Mouse (Mus musculus) stomach, postnatal 0 days (tissue): ENCODE data around the gene Ednrb. TPM values are rescaled to one million over a fixed set of nuclear protein-coding genes. Genes with fewer than 3 reads are reported as not detected.
A peak's percentile ranks its signal among the peaks of the same experiment; 100 is the strongest.

Experiments
- ATAC-seq: fragments of 200-750 bp; cut with Nextera tagmentation; 2 replicates; pipeline ENCODE4 v1.8.0; 2017; ENCODE audit not compliant: low FRiP score, low TSS enrichment
- DNase-seq: peaks from one replicate; pipeline ENCODE4 v3.0.0-alpha.2; 2016; ENCODE audit warnings: low spot score
- H3K27ac ChIP-seq: fragments of 300-500 bp; sonication (generic); replicated peaks from 2 replicates; pipeline ENCODE4 v1.5.1; 2014; ENCODE audit warnings: mild to moderate bottlenecking, control low read depth
- H3K27me3 ChIP-seq: fragments of 300-500 bp; sonication (generic); 2 replicates; pipeline ENCODE4 v1.6.1; 2014; ENCODE audit warnings: low read length; ENCODE audit not compliant: control insufficient read depth, insufficient read depth
- H3K36me3 ChIP-seq: fragments of 300-500 bp; sonication (generic); 2 replicates; pipeline ENCODE4 v1.6.1; 2014; ENCODE audit warnings: low read length, mixed read lengths; ENCODE audit not compliant: control insufficient read depth, insufficient read depth
- H3K4me1 ChIP-seq: fragments of 300-500 bp; sonication (generic); replicated peaks from 2 replicates; pipeline ENCODE4 v1.6.1; 2014; ENCODE audit warnings: antibody characterized with exemption; ENCODE audit not compliant: control insufficient read depth, insufficient read depth
- H3K4me2 ChIP-seq: fragments of 300-500 bp; sonication (generic); replicated peaks from 2 replicates; pipeline ENCODE4 v1.6.1; 2014; ENCODE audit warnings: low read depth, mild to moderate bottlenecking, control low read depth, moderate library complexity
- H3K4me3 ChIP-seq: fragments of 300-500 bp; sonication (generic); 2 replicates; pipeline ENCODE4 v1.5.1; 2014; ENCODE audit warnings: low read depth, low read length, control low read depth
- H3K9ac ChIP-seq: fragments of 300-500 bp; sonication (generic); 2 replicates; pipeline ENCODE4 v1.6.1; 2014; ENCODE audit warnings: mild to moderate bottlenecking, low read length, control low read depth, mixed read lengths
- H3K9me3 ChIP-seq: fragments of 300-500 bp; sonication (generic); 2 replicates; pipeline ENCODE4 v1.6.1; 2016; ENCODE audit warnings: low read length; ENCODE audit not compliant: control insufficient read depth
- CTCF ChIP-seq: IDR thresholded peaks from 2 replicates; pipeline ENCODE4 v1.5.1; 2016; ENCODE audit warnings: antibody characterized with exemption, low read depth, mild to moderate bottlenecking, moderate library complexity
- EP300 ChIP-seq: optimal IDR thresholded peaks from 2 replicates; pipeline ENCODE3; 2016; ENCODE audit warnings: antibody characterized with exemption
- WGBS: fragments of 180-500 bp; shearing (Covaris S2); extraction: QIAGEN DNeasy Blood & Tissue Kit; methylation state at CpG from one replicate; pipeline ENCODE4 v1.1.7; 2014; 5-methylcytosine and 5-hydroxymethylcytosine counted together
- polyA plus RNA-seq: library from polyadenylated mRNA; unstranded; fragments of >200 nt; fragmentation: Nextera tagmentation; extraction: Ambion mirVana; gene quantifications from 2 replicates; pipeline ENCODE4 v1.2.1, GENCODE M21; 2015

Ednrb gene
- polyA plus RNA-seq, 1 experiment from 2014 or later, result 53.7 TPM

DNA sequence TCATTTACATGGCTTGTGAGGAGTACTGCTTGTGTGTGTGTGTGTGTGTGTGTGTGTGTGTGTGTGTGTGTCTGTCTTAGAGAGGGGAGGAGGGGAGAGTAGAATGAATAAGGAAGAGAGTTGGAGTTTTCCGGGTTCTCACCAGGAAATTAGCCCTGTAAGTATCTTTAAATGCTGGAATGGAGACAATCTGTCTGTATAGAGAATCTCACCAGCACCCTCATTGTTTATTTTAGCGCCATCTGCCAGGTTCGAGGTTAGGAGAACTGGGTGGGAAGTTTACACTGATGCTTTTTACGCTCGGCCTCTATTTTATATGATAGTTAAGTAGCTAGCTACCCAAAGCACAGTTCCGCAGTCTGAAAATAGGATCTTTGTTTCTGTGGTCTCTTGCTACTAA is 64.9 kb downstream of the Ednrb start:
- WGBS, result 58% methylated on average over 6 of the region's 6 CpGs
- Histone ChIP-seq H3K4me1 (no peaks in the 10 kb centered on the region), H3K27ac (no peak overlapping the region; the same call in 1 of the 2 replicates), H3K9ac (no peak overlapping the region), H3K36me3 (no peaks in the 10 kb centered on the region), H3K4me2 (no peak overlapping the region), H3K9me3 (no peaks in the 10 kb centered on the region), H3K27me3 (no peaks in the 10 kb centered on the region), H3K4me3 (no peak overlapping the region)
- DNase-seq, result no peak
- no peak for ATAC-seq
- TF ChIP-seq EP300 (no peak), CTCF (no peak)

DNA sequence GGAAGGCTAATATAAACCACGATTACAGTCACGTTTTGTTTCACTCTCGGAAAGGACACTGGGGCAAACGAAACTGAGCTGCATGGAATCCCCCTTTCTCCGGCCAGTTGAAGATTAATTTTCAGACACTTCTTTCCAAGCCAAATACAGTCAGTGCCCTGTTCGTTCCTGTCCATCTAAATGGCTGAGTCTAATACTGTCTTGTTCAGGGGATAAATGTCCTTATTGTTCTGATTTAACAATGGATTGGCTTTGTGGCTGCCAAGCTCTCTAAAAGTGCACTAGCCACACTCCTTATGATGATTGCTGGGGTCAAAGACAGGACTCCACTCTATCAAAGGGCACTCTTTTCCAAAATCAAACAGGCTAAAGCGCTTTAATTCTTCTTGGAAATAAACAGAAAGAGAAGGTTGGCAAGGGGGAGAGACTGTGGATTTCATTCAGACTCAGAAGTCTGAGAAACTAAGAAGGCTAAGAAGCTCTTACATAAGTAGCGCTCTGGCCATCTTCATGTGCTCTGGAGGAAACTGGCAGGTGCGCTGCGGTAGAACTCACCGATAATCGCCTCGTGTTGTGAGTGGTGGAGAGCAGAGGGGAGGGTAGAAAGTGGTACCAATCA is 65.6 kb downstream of the Ednrb start:
- Histone ChIP-seq H3K4me3 (peak overlapping the region; percentile 20; the same call in 1 of the 2 replicates), H3K36me3 (no peaks in the 10 kb centered on the region), H3K4me2 (peak overlapping the region; percentile 40), H3K4me1 (no peaks in the 10 kb centered on the region), H3K27ac (peak overlapping the region; percentile 58), H3K27me3 (no peaks in the 10 kb centered on the region), H3K9me3 (no peaks in the 10 kb centered on the region), H3K9ac (0 out of 2 replicates have a peak overlapping the region, but pooled peaks have one; percentile 27)
- ATAC-seq (peak; percentile 35; the same call in 1 of the 2 replicates), DNase-seq (no peak)
- TF ChIP-seq EP300 (no peak), CTCF (no peak)
- 43% methylated on average over 13 of the region's 13 CpGs for WGBS

DNA sequence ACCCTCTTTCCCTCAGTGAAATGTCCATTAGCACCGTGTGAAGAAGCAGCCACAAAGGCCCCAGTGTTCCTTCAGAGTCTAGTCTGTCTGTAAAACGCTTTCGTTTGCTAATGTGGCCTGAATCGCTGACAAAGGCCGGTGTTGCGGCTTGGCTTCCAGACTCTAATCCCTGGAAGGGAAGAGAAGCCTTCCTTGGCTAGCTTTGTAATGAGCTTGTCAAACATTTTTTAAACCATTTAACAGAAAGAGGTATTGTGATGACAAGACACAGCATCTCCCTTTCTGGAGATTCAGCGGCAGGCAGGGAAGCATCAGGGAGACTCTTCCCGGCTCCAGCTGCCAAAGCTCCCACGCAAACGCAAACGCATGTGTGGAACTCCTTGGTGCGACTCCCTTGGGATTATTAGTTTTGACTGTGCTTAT is 66.2 kb downstream of the Ednrb start:
- Histone ChIP-seq H3K4me3 (peak overlapping the region; percentile 20), H3K4me1 (no peaks in the 10 kb centered on the region), H3K4me2 (peak overlapping the region; percentile 40), H3K27ac (peak overlapping the region; percentile 58), H3K9me3 (no peaks in the 10 kb centered on the region), H3K27me3 (no peaks in the 10 kb centered on the region), H3K36me3 (no peaks in the 10 kb centered on the region), H3K9ac (no peak overlapping the region)
- ATAC-seq, result no peak; the same call in 1 of the 2 replicates
- WGBS, result 26% methylated on average over 12 of the region's 12 CpGs
- DNase-seq, result no peak
- TF ChIP-seq EP300, result no peak
- TF ChIP-seq CTCF, result no peak

DNA sequence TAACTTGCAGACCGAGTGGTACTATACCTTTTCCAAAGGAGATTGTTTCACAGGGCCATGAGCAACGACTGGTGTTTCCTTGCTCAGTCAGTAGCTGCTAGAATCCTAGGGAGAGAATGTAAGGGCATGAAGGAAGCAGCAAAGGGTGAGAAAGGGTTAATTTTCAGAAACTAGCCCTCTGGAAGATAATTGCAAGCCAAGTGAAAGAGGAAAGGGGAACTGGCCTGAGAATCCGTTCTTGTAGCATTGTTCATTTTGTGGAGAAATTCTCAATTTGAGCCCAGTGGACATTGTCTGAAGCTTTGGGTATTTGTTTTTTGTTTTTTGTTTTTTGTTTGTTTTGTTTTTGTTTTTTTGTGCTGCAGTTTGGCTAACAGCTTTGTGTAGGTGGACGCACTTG is 66.8 kb downstream of the Ednrb start:
- no peaks in the 10 kb centered on the region for H3K27me3 ChIP-seq
- ATAC-seq, result no peak
- no peaks in the 10 kb centered on the region for H3K9me3 ChIP-seq
- H3K4me1 ChIP-seq, result no peaks in the 10 kb centered on the region
- no peak overlapping the region for H3K9ac ChIP-seq
- 57% methylated on average over 4 of the region's 4 CpGs for WGBS
- DNase-seq, result no peak
- H3K27ac ChIP-seq, result peak overlapping the region; percentile 58; the same call in 1 of the 2 replicates
- no peaks in the 10 kb centered on the region for H3K36me3 ChIP-seq
- no peak overlapping the region for H3K4me3 ChIP-seq
- 0 out of 2 replicates have a peak overlapping the region, but pooled peaks have one; percentile 40 for H3K4me2 ChIP-seq
- TF ChIP-seq CTCF (no peak), EP300 (no peak)

DNA sequence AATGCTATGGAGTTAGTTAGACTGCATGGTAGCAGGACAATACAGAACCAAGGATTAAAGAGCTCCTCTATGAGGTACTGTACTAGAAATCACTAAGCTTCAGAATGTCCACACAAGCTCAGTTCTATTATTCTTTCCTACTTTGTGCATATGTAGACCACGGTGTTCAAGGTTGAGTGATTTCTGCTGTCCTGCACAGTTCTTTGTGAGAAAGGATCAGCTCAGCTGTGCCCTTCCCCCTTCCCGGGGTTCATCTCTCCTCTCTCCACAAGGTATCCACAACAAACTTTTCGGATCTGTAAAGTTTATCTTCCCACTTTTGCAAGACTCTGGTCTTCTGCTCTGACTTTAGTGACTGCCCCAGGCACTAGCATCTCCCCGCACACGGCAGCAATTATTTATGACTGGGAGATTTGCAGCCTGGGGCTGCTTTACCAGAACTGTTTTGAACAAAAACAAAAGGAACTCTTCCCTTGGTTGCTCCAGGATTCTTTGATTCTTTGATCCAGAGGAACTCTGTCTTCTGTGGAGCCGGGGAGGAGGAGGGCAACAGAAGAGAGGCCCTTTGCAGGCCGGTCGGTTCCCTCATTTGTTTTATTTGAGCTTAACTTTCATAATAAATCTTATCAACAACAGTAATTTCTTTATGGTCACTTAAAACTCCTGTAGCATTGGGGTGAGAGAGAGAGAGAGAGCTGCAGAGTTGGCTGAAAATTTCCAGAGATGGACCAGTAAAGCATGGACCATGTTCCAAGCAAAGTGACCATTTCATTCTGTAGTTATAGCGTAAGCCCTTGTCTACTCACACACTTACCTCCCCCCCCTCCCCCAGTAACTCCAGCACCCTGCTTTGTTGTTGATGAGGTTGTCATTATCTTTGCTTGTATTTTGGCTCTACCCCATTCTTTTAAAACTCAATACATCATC is 74.6 kb downstream of the Ednrb start:
- no peaks in the 10 kb centered on the region for H3K36me3 ChIP-seq
- H3K4me3 ChIP-seq, result no peak overlapping the region
- TF ChIP-seq EP300 (no peak), CTCF (no peak)
- no peak overlapping the region for H3K4me2 ChIP-seq
- H3K9ac ChIP-seq, result no peak overlapping the region
- no peak for DNase-seq
- no peaks in the 10 kb centered on the region for H3K27me3 ChIP-seq
- no peaks in the 10 kb centered on the region for H3K9me3 ChIP-seq
- ATAC-seq, result no peak
- no peaks in the 10 kb centered on the region for H3K4me1 ChIP-seq
- H3K27ac ChIP-seq, result no peak overlapping the region
- 46% methylated on average over 9 of the region's 9 CpGs for WGBS
